Mouse (Mus musculus): Measurements from ENCODE around the gene Hist1h4f.

Hist1h4f gene

GRCm38 (mm10) chr13:23551146-23551834, at the start of gene Hist1h4f:
TSS of gene Hist1h4f (minus strand) at chr13:23551648.
- in situ Hi-C loops (cut with MboI), result loop anchor here (10.0 kb wide), 2 partner anchors 194 to 1726 kb away; partner anchors contain the start of genes Hist1h2bb and Hist1h3c

GRCm38 (mm10) chr13:23597957-23598356, 46.5 kb upstream of the Hist1h4f start:
- in situ Hi-C loops (cut with MboI), result loop anchor here (5.0 to 25.0 kb wide), 2 partner anchors 89 to 166 kb away; partner anchors contain the start of genes Hist1h1t, Hist1h2ac, Hist1h2bc and Hist1h4c

GRCm38 (mm10) chr13:23595622-23596372, 44.3 kb upstream of the Hist1h4f start:
- in situ Hi-C loops (cut with MboI), result loop anchor here (5.0 to 25.0 kb wide), 2 partner anchors 92 to 163 kb away; partner anchors contain the start of genes Hist1h1t, Hist1h2ac, Hist1h2bc and Hist1h4c

- in situ Hi-C loops (cut with MboI), result loop anchor here (5.0 to 25.0 kb wide), 2 partner anchors 92 to 163 kb away; partner anchors contain the start of genes Hist1h1t, Hist1h2ac, Hist1h2bc and Hist1h4c
Observed at GRCm38 (mm10) chr13:23595185-23595584, 43.7 kb upstream of the Hist1h4f start.

- in situ Hi-C loops (cut with MboI), result loop anchor here (25.0 kb wide), 1 partner anchor 94 kb away; the partner anchor contains the start of genes Hist1h1t, Hist1h2ac, Hist1h2bc and Hist1h4c
Observed at GRCm38 (mm10) chr13:23593051-23593770, 41.8 kb upstream of the Hist1h4f start.

- in situ Hi-C loops (cut with MboI), result loop anchor here (25.0 kb wide), 1 partner anchor 95 kb away; the partner anchor contains the start of genes Hist1h1t, Hist1h2ac, Hist1h2bc and Hist1h4c
Observed at GRCm38 (mm10) chr13:23592614-23593013, 41.2 kb upstream of the Hist1h4f start.

- in situ Hi-C loops (cut with MboI), result loop anchor here (25.0 kb wide), 1 partner anchor 95 kb away; the partner anchor contains the start of genes Hist1h1t, Hist1h2ac, Hist1h2bc and Hist1h4c
Observed at GRCm38 (mm10) chr13:23591886-23592285, 40.4 kb upstream of the Hist1h4f start.

GRCm38 (mm10) chr13:23591206-23591605, 39.8 kb upstream of the Hist1h4f start:
- in situ Hi-C loops (cut with MboI), result loop anchor here (25.0 kb wide), 1 partner anchor 96 kb away; the partner anchor contains the start of genes Hist1h1t, Hist1h2ac, Hist1h2bc and Hist1h4c

- in situ Hi-C loops (cut with MboI), result loop anchor here (10.0 to 25.0 kb wide), 2 partner anchors 100 to 1552 kb away; partner anchors contain the start of genes Hist1h1t, Hist1h2ac, Hist1h2ah and Hist1h2bc
Observed at GRCm38 (mm10) chr13:23586940-23587225, 35.4 kb upstream of the Hist1h4f start.

- in situ Hi-C loops (cut with MboI), result loop anchor here (10.0 to 25.0 kb wide), 2 partner anchors 101 to 1552 kb away; partner anchors contain the start of genes Hist1h1t, Hist1h2ac, Hist1h2ah and Hist1h2bc
Observed at GRCm38 (mm10) chr13:23586099-23586939, 34.9 kb upstream of the Hist1h4f start.

- in situ Hi-C loops (cut with MboI), result loop anchor here (10.0 to 25.0 kb wide), 2 partner anchors 102 to 1551 kb away; partner anchors contain the start of genes Hist1h1t, Hist1h2ac, Hist1h2ah and Hist1h2bc
Observed at GRCm38 (mm10) chr13:23585442-23586098, 34.1 kb upstream of the Hist1h4f start.

GRCm38 (mm10) chr13:23585029-23585441, 33.6 kb upstream of the Hist1h4f start:
- in situ Hi-C loops (cut with MboI), result loop anchor here (10.0 to 25.0 kb wide), 2 partner anchors 102 to 1550 kb away; partner anchors contain the start of genes Hist1h1t, Hist1h2ac, Hist1h2ah and Hist1h2bc

- in situ Hi-C loops (cut with MboI), result loop anchor here (5.0 to 25.0 kb wide), 4 partner anchors 33 to 1550 kb away; partner anchors contain the start of genes Hist1h1t, Hist1h2ac, Hist1h2ah and Hist1h2bc
Observed at GRCm38 (mm10) chr13:23584331-23584730, 32.9 kb upstream of the Hist1h4f start.

- in situ Hi-C loops (cut with MboI), result loop anchor here (5.0 to 25.0 kb wide), 4 partner anchors 34 to 1549 kb away; partner anchors contain the start of genes Hist1h1t, Hist1h2ac, Hist1h2ah and Hist1h2bc
Observed at GRCm38 (mm10) chr13:23583387-23584068, 32.1 kb upstream of the Hist1h4f start.

GRCm38 (mm10) chr13:23582219-23583056, 31.0 kb upstream of the Hist1h4f start:
- in situ Hi-C loops (cut with MboI), result loop anchor here (5.0 to 25.0 kb wide), 4 partner anchors 35 to 1548 kb away; partner anchors contain the start of genes Hist1h1t, Hist1h2ac, Hist1h2ah and Hist1h2bc

GRCm38 (mm10) chr13:23581408-23582218, 30.2 kb upstream of the Hist1h4f start, which contains the start of gene Hist1h4d:
TSS of gene Hist1h4d (plus strand) at chr13:23581598.
- in situ Hi-C loops (cut with MboI), result loop anchor here (5.0 to 25.0 kb wide), 4 partner anchors 36 to 1547 kb away; partner anchors contain the start of genes Hist1h1t, Hist1h2ac, Hist1h2ah and Hist1h2bc

Measured in mature B cell (primary cell).